Mouse (Mus musculus) heart, embryonic 14.5 days (tissue): ENCODE data around the gene Srr. TPM values are rescaled to one million over a fixed set of nuclear protein-coding genes. Genes with fewer than 3 reads are reported as not detected.
A peak's percentile ranks its signal among the peaks of the same experiment; 100 is the strongest.

Experiments
- ATAC-seq: fragments of 200-750 bp; cut with Nextera tagmentation; 2 replicates; pipeline ENCODE4 v1.8.0; 2017; ENCODE audit warnings: low read depth, moderate TSS enrichment; ENCODE audit not compliant: insufficient number of reproducible peaks, insufficient read depth, low FRiP score
- H3K27ac ChIP-seq, 2 experiments: fragments of 200-500 bp in 1 of 2; fragments of 300-500 bp in 1 of 2; sonication (generic) in 1 of 2; replicated peaks in 1 of 2; 2 replicates each; pipeline ENCODE4 v1.5.1; 2012 to 2014; ENCODE audit warnings: low read depth in 2 of 2, low read length in 2 of 2, control low read depth in 1 of 2, mild to moderate bottlenecking in 1 of 2, mixed read lengths in 1 of 2; ENCODE audit not compliant: control insufficient read depth in 1 of 2, insufficient read depth in 1 of 2
- H3K27me3 ChIP-seq: fragments of 300-500 bp; sonication (generic); 2 replicates; pipeline ENCODE4 v1.6.1; 2014; ENCODE audit warnings: mild to moderate bottlenecking, low read length, control low read depth; ENCODE audit not compliant: control insufficient read depth, insufficient read depth
- H3K36me3 ChIP-seq: fragments of 300-500 bp; sonication (generic); 2 replicates; pipeline ENCODE4 v1.6.1; 2014; ENCODE audit warnings: mild to moderate bottlenecking, control low read depth, low read length, mixed read lengths; ENCODE audit not compliant: control insufficient read depth, insufficient read depth
- H3K4me1 ChIP-seq, 2 experiments: fragments of 200-500 bp in 1 of 2; fragments of 300-500 bp in 1 of 2; sonication (generic) in 1 of 2; 2 replicates each; pipeline ENCODE4 v1.6.1; 2012 to 2014; ENCODE audit warnings: low read length in 2 of 2, control low read depth in 1 of 2, mixed read lengths in 1 of 2; ENCODE audit not compliant: control insufficient read depth in 2 of 2, insufficient read depth in 2 of 2
- H3K4me2 ChIP-seq: fragments of 300-500 bp; sonication (generic); 2 replicates; pipeline ENCODE4 v1.6.1; 2014; ENCODE audit warnings: mild to moderate bottlenecking, low read length
- H3K4me3 ChIP-seq, 2 experiments: fragments of 200-500 bp in 1 of 2; fragments of 300-500 bp in 1 of 2; sonication (generic) in 1 of 2; 2 replicates each; pipeline ENCODE4 v1.5.1; 2012 to 2014; ENCODE audit warnings: low read length in 2 of 2, mild to moderate bottlenecking in 2 of 2, control low read depth in 1 of 2, low read depth in 1 of 2, moderate library complexity in 1 of 2; ENCODE audit not compliant: control insufficient read depth in 1 of 2, insufficient read depth in 1 of 2
- H3K9ac ChIP-seq: fragments of 300-500 bp; sonication (generic); 2 replicates; pipeline ENCODE4 v1.6.1; 2014; ENCODE audit warnings: mild to moderate bottlenecking, low read length
- H3K9me3 ChIP-seq: fragments of 300-500 bp; sonication (generic); 2 replicates; pipeline ENCODE4 v1.6.1; 2016; ENCODE audit warnings: low read length, control low read depth; ENCODE audit not compliant: control insufficient read depth
- WGBS: fragments of 180-500 bp; shearing (Covaris S2); extraction: QIAGEN DNeasy Blood & Tissue Kit; methylation state at CpG from one replicate; pipeline ENCODE4 v1.1.7; 2014; 5-methylcytosine and 5-hydroxymethylcytosine counted together
- polyA plus RNA-seq: library from polyadenylated mRNA; unstranded; fragments of >200 nt; fragmentation: Nextera tagmentation; extraction: Ambion mirVana; gene quantifications from 2 replicates; pipeline ENCODE4 v1.2.1, GENCODE M21; 2014

Gene Srr
- polyA plus RNA-seq, 1 experiment from 2014 or later, result 19.1 TPM

GRCm38 (mm10) chr11:74894619-74895018, 31.1 kb downstream of the Srr start:
- Histone ChIP-seq H3K36me3 (peaks cover 8% of the 10 kb centered on the region), H3K27ac (no peak overlapping the region), H3K27me3 (no peaks in the 10 kb centered on the region), H3K9me3 (no peaks in the 10 kb centered on the region), H3K4me3 (no peak overlapping the region), H3K4me1 (peaks cover 0 to 15% of the 10 kb centered on the region in 2 experiments; a peak in 3 of 4 replicates), H3K9ac (no peak overlapping the region), H3K4me2 (no peak overlapping the region)
- WGBS, result 80% methylated on average over 4 of the region's 4 CpGs
- no peak for ATAC-seq

GRCm38 (mm10) chr11:74883098-74883497, 42.6 kb downstream of the Srr start:
- H3K9me3 ChIP-seq, result no peaks in the 10 kb centered on the region
- H3K27me3 ChIP-seq, result no peaks in the 10 kb centered on the region
- no peak overlapping the region for H3K9ac ChIP-seq
- 92% methylated on average over 10 of the region's 10 CpGs for WGBS
- peaks cover 6 to 10% of the 10 kb centered on the region in 2 experiments for H3K4me1 ChIP-seq
- ATAC-seq, result no peak
- 0 out of 2 replicates have a peak, but pooled peaks cover 4% of the 10 kb centered on the region for H3K36me3 ChIP-seq
- no peak overlapping the region for H3K4me2 ChIP-seq
- H3K27ac ChIP-seq, result no peak overlapping the region
- no peak overlapping the region for H3K4me3 ChIP-seq

GRCm38 (mm10) chr11:74881979-74882378, 43.8 kb downstream of the Srr start:
- no peaks in the 10 kb centered on the region for H3K27me3 ChIP-seq
- ATAC-seq, result no peak
- H3K4me1 ChIP-seq, result peaks cover 6 to 10% of the 10 kb centered on the region in 2 experiments
- H3K9me3 ChIP-seq, result no peaks in the 10 kb centered on the region
- peak overlapping the region; percentile 32 for H3K4me2 ChIP-seq
- no peak overlapping the region for H3K4me3 ChIP-seq
- WGBS, result 37% methylated on average over 14 of the region's 14 CpGs
- H3K36me3 ChIP-seq, result 0 out of 2 replicates have a peak, but pooled peaks cover 4% of the 10 kb centered on the region
- H3K9ac ChIP-seq, result peak overlapping the region; percentile 41
- no peak overlapping the region for H3K27ac ChIP-seq

GRCm38 (mm10) chr11:74880999-74881398, 44.7 kb downstream of the Srr start:
- no peak overlapping the region for H3K9ac ChIP-seq
- 78% methylated on average over 9 of the region's 9 CpGs for WGBS
- no peak for ATAC-seq

GRCm38 (mm10) chr11:74876801-74877200, 48.9 kb downstream of the Srr start:
- no peak overlapping the region for H3K9ac ChIP-seq
- no peak overlapping the region for H3K27ac ChIP-seq
- H3K4me2 ChIP-seq, result peak overlapping the region; percentile 32; the same call in 1 of the 2 replicates
- H3K4me3 ChIP-seq, result no peak overlapping the region
- WGBS, result 6% methylated on average over 9 of the region's 9 CpGs
- no peaks in the 10 kb centered on the region for H3K9me3 ChIP-seq
- no peaks in the 10 kb centered on the region for H3K27me3 ChIP-seq
- no peaks in the 10 kb centered on the region for H3K36me3 ChIP-seq
- H3K4me1 ChIP-seq, result peaks cover 8 to 11% of the 10 kb centered on the region in 2 experiments
- no peak for ATAC-seq

More at GRCm38 (mm10) chr11:74880999-74881398, 44.7 kb downstream of the Srr start:
- no peak overlapping the region for H3K27ac ChIP-seq
- no peak overlapping the region for H3K4me3 ChIP-seq
- no peak overlapping the region for H3K4me2 ChIP-seq
- H3K27me3 ChIP-seq, result no peaks in the 10 kb centered on the region
- no peaks in the 10 kb centered on the region for H3K9me3 ChIP-seq
- H3K36me3 ChIP-seq, result 0 out of 2 replicates have a peak, but pooled peaks cover 4% of the 10 kb centered on the region
- H3K4me1 ChIP-seq, result peaks cover 12 to 14% of the 10 kb centered on the region in 2 experiments

- WGBS, result 81% methylated on average over 3 of the region's 3 CpGs
- Histone ChIP-seq H3K9me3 (no peaks in the 10 kb centered on the region), H3K4me3 (no peak overlapping the region), H3K4me2 (no peak overlapping the region), H3K9ac (no peak overlapping the region), H3K36me3 (no peaks in the 10 kb centered on the region), H3K27me3 (no peaks in the 10 kb centered on the region), H3K4me1 (peaks cover 10 to 13% of the 10 kb centered on the region in 2 experiments), H3K27ac (no peak overlapping the region)
- no peak for ATAC-seq
Observed at GRCm38 (mm10) chr11:74874630-74875029, 51.1 kb downstream of the Srr start.

GRCm38 (mm10) chr11:74870991-74871622, 54.6 kb downstream of the Srr start:
- Histone ChIP-seq H3K4me3 (no peak overlapping the region), H3K9me3 (no peaks in the 10 kb centered on the region), H3K36me3 (peaks cover 16% of the 10 kb centered on the region; the same call in 1 of the 2 replicates), H3K9ac (0 out of 2 replicates have a peak overlapping the region, but pooled peaks have one; percentile 31), H3K4me2 (no peak overlapping the region), H3K27ac (0 out of 4 replicates have a peak overlapping the region, but pooled peaks of 1 of the 2 experiments have one; percentile 30), H3K27me3 (no peaks in the 10 kb centered on the region), H3K4me1 (peaks cover 6 to 8% of the 10 kb centered on the region in 2 experiments)
- no peak for ATAC-seq
- 29% methylated on average over 12 of the region's 12 CpGs for WGBS
